Mouse (Mus musculus) liver, postnatal 0 days (tissue): ENCODE results near the gene Asb15.

ENCODE experiments used
- CTCF ChIP-seq: sonication (generic); IDR thresholded peaks from 2 replicates; pipeline ENCODE4 v1.5.1; 2016; ENCODE audit warnings: antibody characterized with exemption, low read depth
- EP300 ChIP-seq: IDR thresholded peaks from 2 replicates; pipeline ENCODE4 v1.6.1; 2016; ENCODE audit warnings: antibody characterized with exemption, low read depth, mild to moderate bottlenecking

- TF ChIP-seq CTCF (no peak), EP300 (no peak)
Measured at GRCm38 (mm10) chr6:24486530-24486929, 41.4 kb upstream of the Asb15 start.
